Mouse (Mus musculus) lung, embryonic 14.5 days (tissue): ENCODE measurements around the gene Hoxa9. TPM values are rescaled to one million over a fixed set of nuclear protein-coding genes. Genes with fewer than 3 reads are reported as not detected.

Experiments used
- ATAC-seq: fragments of 200-750 bp; cut with Nextera tagmentation; 2 replicates; pipeline ENCODE4 v1.8.0; 2017; ENCODE audit warnings: mild to moderate bottlenecking, moderate TSS enrichment, moderate library complexity; ENCODE audit not compliant: insufficient read depth
- DNase-seq: peaks from one replicate; pipeline ENCODE4 v3.0.0-alpha.2; 2015
- H3K27ac ChIP-seq: fragments of 300-500 bp; sonication (generic); 2 replicates; pipeline ENCODE4 v1.5.1; 2014; ENCODE audit warnings: low read depth, mild to moderate bottlenecking, moderate library complexity
- H3K27me3 ChIP-seq: fragments of 300-500 bp; sonication (generic); 2 replicates; pipeline ENCODE4 v1.6.1; 2014; ENCODE audit warnings: low read length, control low read depth; ENCODE audit not compliant: insufficient read depth
- H3K36me3 ChIP-seq: fragments of 300-500 bp; sonication (generic); 2 replicates; pipeline ENCODE4 v1.6.1; 2014; ENCODE audit warnings: control low read depth; ENCODE audit not compliant: insufficient read depth
- H3K4me1 ChIP-seq: fragments of 300-500 bp; sonication (generic); 2 replicates; pipeline ENCODE4 v1.6.1; 2014; ENCODE audit warnings: antibody characterized with exemption, control low read depth; ENCODE audit not compliant: insufficient read depth
- H3K4me2 ChIP-seq: fragments of 300-500 bp; sonication (generic); 2 replicates; pipeline ENCODE4 v1.6.1; 2014; ENCODE audit warnings: mild to moderate bottlenecking
- H3K4me3 ChIP-seq: fragments of 300-500 bp; sonication (generic); 2 replicates; pipeline ENCODE4 v1.5.1; 2014; ENCODE audit warnings: low read depth, low read length
- H3K9ac ChIP-seq: fragments of 300-500 bp; sonication (generic); 2 replicates; pipeline ENCODE4 v1.6.1; 2014
- H3K9me3 ChIP-seq: fragments of 300-500 bp; sonication (generic); 2 replicates; pipeline ENCODE4 v1.6.1; 2016; ENCODE audit warnings: low read depth, low read length, control low read depth
- CTCF ChIP-seq: IDR thresholded peaks from 2 replicates; pipeline ENCODE4 v1.5.1; 2016; ENCODE audit warnings: antibody characterized with exemption, low read depth
- WGBS: fragments of 180-500 bp; shearing (Covaris S2); extraction: QIAGEN DNeasy Blood & Tissue Kit; methylation state at CpG from one replicate; pipeline ENCODE4 v1.1.7; 2014; 5-methylcytosine and 5-hydroxymethylcytosine counted together
- polyA plus RNA-seq: library from polyadenylated mRNA; unstranded; fragments of >200 nt; fragmentation: Nextera tagmentation; extraction: Ambion mirVana; gene quantifications from 2 replicates; pipeline ENCODE4 v1.2.1, GENCODE M21; 2014

Hoxa9 gene
- polyA plus RNA-seq, 1 experiment from 2014 or later = not detected

DNA sequence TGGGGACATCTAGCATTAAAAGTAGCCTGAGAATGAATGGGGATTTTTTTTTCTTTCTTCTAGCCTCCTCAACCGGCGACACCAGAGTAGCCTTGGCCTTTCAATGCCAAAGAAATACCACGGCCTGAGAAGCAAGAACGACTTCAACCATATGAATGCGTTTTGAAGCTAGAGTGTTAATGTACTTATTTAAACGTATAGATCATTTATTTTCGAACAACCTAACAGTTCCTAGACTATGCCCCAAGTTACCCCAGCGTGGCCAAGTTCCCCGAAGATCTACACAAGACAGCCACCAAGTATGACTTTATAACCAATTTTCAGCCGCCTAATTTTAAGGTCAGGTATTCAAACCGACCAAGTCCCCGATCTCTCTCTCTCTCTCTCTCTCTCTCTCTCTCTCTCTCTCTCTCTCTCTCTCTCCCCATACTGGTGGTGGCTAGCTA lies 10.0 kb downstream of the Hoxa9 start:
- peak overlapping the region; percentile 58 for H3K4me3 ChIP-seq
- no peaks in the 10 kb centered on the region for H3K9me3 ChIP-seq
- H3K4me2 ChIP-seq = peak overlapping the region; percentile 94
- H3K9ac ChIP-seq = peak overlapping the region; percentile 67
- DNase-seq = peak; percentile 48
- TF ChIP-seq CTCF = no peak
- H3K27ac ChIP-seq = no peak overlapping the region
- H3K27me3 ChIP-seq = peaks cover 99% of the 10 kb centered on the region
- ATAC-seq = no peak
- H3K36me3 ChIP-seq = no peaks in the 10 kb centered on the region
- no peaks in the 10 kb centered on the region for H3K4me1 ChIP-seq
- 25% methylated on average over 12 of the region's 12 CpGs for WGBS

DNA sequence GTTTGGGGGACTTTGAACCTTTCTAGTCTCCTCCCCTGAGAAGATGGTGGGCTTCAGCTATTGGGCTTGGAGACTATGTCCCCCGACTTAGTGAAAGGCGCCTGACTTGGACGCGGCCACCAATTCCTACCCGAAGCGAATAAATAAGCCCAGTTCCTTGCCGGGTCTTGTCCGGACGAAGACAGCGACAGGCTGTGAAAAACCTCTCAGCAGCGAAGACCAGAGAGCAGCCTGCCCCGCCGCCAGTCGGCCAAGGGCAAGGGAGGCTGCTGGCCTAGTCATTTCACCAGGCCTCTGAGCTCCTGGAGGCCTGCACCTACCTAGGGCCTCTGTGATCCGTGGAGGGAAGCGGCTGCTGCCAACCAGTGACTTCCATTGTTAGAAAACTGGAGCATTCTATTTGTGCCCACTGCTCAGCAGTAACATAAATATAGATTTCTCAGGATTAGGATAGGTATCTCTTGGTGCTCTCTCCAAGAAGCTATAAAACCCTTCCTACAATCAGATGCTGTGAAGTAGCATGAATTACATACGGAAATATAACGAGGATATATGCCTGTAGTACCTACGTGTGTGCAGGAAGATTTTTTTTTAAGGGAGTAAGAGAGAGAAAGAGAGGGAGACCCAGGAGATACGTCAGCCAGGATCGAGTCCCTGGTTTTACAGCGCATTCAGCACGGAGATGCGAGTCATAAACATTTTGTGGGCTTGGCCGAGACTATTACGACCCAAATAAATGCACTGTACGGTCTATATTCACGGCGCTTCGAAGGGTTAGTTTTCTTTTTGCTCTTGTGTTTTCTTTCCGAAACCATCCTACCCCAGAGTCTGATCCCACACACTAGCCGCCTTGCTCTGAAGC lies 10.7 kb downstream of the Hoxa9 start:
- Histone ChIP-seq H3K4me2 (peak overlapping the region; percentile 94), H3K27ac (no peak overlapping the region)
- DNase-seq = no peak

DNA sequence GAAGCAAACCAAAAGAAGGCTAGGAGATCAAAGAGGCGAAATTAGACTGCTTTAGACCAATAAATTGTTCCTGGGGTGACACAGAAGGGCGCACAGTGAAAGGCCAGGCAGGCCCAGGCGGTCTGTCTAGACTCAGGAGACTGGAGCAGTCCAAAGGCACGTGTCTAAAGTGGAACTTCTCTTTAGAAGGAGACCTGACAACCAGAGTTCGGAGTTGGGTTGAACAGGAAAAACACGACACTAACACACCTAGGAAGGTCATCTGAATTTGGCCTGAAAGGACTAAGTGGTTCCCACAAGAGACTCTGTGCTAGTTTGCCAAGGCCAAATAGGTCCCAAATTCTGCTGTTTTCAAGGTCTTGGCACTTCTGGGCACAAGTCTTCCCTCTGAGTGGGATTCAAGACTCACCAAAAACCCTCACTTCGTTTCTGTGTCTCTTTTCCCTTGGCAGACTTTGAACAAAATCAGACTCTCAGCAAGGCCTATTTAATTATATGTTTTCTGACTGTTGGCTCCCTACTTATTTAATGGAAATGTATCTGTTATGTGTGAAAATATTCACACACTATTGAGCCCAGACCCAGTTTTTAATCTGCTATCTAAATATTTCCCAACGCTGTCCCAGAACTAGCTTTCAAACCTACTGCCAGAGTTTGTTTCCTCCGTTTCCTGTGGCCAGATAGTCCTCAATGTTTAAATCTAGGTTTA lies 11.5 kb downstream of the Hoxa9 start:
- no peak for DNase-seq
- WGBS = 52% methylated on average over 9 of the region's 9 CpGs
- Histone ChIP-seq H3K27ac (no peak overlapping the region), H3K36me3 (no peaks in the 10 kb centered on the region), H3K27me3 (peaks cover 99% of the 10 kb centered on the region), H3K4me2 (no peak overlapping the region), H3K9me3 (no peaks in the 10 kb centered on the region), H3K9ac (no peak overlapping the region), H3K4me1 (no peaks in the 10 kb centered on the region), H3K4me3 (no peak overlapping the region)
- no peak for TF ChIP-seq CTCF
- no peak for ATAC-seq

More for the DNA sequence above, 10.7 kb downstream of the Hoxa9 start:
- no peaks in the 10 kb centered on the region for H3K4me1 ChIP-seq
- no peak overlapping the region for H3K9ac ChIP-seq
- no peak for ATAC-seq
- TF ChIP-seq CTCF = no peak
- 43% methylated on average over 32 of the region's 32 CpGs for WGBS
- no peaks in the 10 kb centered on the region for H3K9me3 ChIP-seq
- H3K36me3 ChIP-seq = no peaks in the 10 kb centered on the region
- H3K4me3 ChIP-seq = peak overlapping the region; percentile 58; the same call in 1 of the 2 replicates
- peaks cover 99% of the 10 kb centered on the region for H3K27me3 ChIP-seq

DNA sequence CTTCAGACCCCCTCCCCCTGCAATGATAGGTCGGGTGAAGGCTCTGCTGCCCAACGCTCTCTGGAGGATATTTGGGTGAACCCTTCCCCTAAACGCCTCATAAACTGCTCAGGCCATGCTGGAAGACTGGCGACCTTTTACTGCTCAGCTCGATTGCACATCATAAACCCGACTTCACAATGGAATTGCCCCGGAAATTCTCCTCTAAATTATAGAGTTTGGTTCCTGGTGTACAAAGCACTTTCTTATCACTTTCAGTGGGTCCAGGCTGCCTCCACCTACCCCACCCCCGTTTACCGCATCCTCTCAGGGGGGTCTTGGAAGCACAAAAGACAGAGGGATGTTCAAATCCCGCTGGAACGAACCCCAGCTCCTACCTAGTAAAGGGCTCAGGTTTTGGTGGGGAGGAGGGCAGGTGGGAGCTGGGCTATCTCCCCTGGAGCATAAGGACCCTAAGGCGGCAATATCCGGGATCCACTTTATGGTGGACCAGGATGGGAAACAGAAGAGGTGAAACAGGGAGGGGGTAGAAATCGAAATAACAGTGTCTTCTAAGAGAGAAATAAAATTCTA lies 12.2 kb downstream of the Hoxa9 start:
- ATAC-seq = no peak
- no peaks in the 10 kb centered on the region for H3K36me3 ChIP-seq
- no peaks in the 10 kb centered on the region for H3K4me1 ChIP-seq
- no peak overlapping the region for H3K4me2 ChIP-seq
- H3K9ac ChIP-seq = no peak overlapping the region
- H3K27ac ChIP-seq = no peak overlapping the region
- H3K9me3 ChIP-seq = no peaks in the 10 kb centered on the region
- H3K27me3 ChIP-seq = peaks cover 99% of the 10 kb centered on the region
- TF ChIP-seq CTCF = no peak
- H3K4me3 ChIP-seq = no peak overlapping the region
- DNase-seq = peak; percentile 20
- 22% methylated on average over 14 of the region's 14 CpGs for WGBS

DNA sequence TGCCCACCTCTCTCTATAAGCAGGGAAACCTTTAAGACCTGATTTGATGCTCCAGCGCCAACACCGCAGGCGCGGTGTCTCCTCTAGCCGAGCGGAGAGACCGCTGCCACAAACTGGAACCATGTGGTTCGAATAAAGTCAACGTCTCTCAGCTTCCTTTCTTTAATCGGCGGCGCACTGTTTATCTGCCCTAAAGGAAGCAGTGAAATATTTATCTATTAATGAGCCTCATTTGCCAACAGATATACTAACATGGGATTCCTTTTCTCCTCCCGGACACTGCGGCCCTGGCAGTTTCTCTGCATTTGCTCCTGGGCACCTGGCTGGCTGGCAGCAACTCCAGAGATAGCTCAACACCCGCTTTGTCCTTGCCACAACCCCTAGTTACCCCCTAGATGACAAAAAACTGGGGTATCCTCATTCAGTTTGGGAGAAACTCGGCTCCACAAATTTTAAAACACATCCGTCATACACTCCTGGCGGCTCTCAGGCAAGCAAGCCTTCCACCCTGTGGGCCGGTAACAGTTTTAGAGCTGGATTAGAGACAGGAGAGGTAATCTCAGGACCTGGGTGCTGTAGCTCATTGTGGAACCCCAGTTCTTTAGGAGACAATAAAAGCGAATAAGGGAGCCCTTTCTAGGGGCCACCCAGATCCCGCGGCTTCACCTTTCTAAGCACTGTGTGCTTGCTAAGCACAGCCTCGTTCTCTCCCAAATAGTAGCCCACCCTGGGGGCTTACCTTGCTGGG lies 12.8 kb downstream of the Hoxa9 start:
- no peak overlapping the region for H3K9ac ChIP-seq
- peak overlapping the region; percentile 47 for H3K4me3 ChIP-seq
- peak overlapping the region; percentile 81 for H3K4me2 ChIP-seq
- no peaks in the 10 kb centered on the region for H3K36me3 ChIP-seq
- H3K27me3 ChIP-seq = peaks cover 99% of the 10 kb centered on the region
- H3K27ac ChIP-seq = no peak overlapping the region
- ATAC-seq (no peak), DNase-seq (peak; percentile 58)
- TF ChIP-seq CTCF = no peak
- H3K4me1 ChIP-seq = no peaks in the 10 kb centered on the region
- WGBS = 10% methylated on average over 23 of the region's 23 CpGs
- no peaks in the 10 kb centered on the region for H3K9me3 ChIP-seq

DNA sequence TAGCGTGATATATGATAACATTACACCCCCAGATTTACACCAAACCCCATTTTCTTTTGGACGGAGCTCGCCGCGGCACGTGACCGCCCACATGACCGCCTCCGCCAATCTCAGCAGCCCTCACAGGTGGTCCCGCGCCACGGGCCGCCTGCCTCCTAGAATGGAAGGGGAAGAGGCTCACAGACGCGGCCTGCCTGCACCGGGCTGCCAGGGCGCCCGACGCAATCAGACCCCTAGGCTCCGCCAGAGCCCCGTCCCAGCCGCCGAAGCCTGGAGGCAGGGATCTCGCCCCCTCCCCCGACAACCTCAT lies 13.5 kb downstream of the Hoxa9 start:
- DNase-seq = peak; percentile 86
- Histone ChIP-seq H3K27ac (no peak overlapping the region), H3K27me3 (peaks cover 99% of the 10 kb centered on the region), H3K9ac (peak overlapping the region; percentile 4; the same call in 1 of the 2 replicates), H3K4me3 (peak overlapping the region; percentile 47), H3K4me2 (peak overlapping the region; percentile 81), H3K36me3 (no peaks in the 10 kb centered on the region), H3K9me3 (no peaks in the 10 kb centered on the region), H3K4me1 (no peaks in the 10 kb centered on the region)
- ATAC-seq = peak; percentile 45
- under 1% methylated on average over 25 of the region's 25 CpGs for WGBS
- TF ChIP-seq CTCF = no peak
